In genomic region chr5:36766958-36767703, GRCm38 (mm10) we compare ENCODE assay signal across 9 mouse cellular contexts. TPM values are rescaled to one million over a fixed set of nuclear protein-coding genes. Genes with fewer than 3 reads are reported as not detected.
DNase-seq lines count a peak whose midpoint lies in the region; ATAC-seq and TF ChIP-seq lines count a peak whose summit lies in the region.
"Had no signal": no experiment of that assay in that cellular context is flagged by ENCODE, and none has a peak within 500 bp of the region (broad histone marks: within the 10 kb centered on the region; RNA-seq: fewer than 3 reads in every experiment).

No protein-coding gene starts in this region.

- H3K9ac ChIP-seq in hindbrain, embryonic 14.5 days = no peak overlapping the region
- no peak overlapping the region for H3K9ac ChIP-seq in neural tube, embryonic 15.5 days (replicated peaks)

- WGBS in hindbrain, embryonic 14.5 days = 19% methylated on average over 10 of the region's 10 CpGs
- WGBS in neural tube, embryonic 15.5 days = 28% methylated on average over 10 of the region's 10 CpGs
- WGBS in thymus, adult 2 months = 24% methylated on average over 10 of the region's 10 CpGs

- TF ChIP-seq CTCF in layer of hippocampus, adult 2 months (conservative IDR thresholded peaks at IDR 0.05) = no peak
- no peak for TF ChIP-seq CTCF in thymus, adult 2 months (IDR thresholded peaks at IDR 0.05; ENCODE audit: borderline replicate concordance, control insufficient read depth, extremely low read depth, insufficient read depth, low read length, poor library complexity)

- H3K4me1 ChIP-seq in hindbrain, embryonic 14.5 days (replicated peaks; ENCODE audit: control insufficient read depth, insufficient read depth, low read length) = peaks cover 14% of the 10 kb centered on the region
- H3K4me1 ChIP-seq in neural tube, embryonic 15.5 days = peaks cover 11% of the 10 kb centered on the region
- H3K4me1 ChIP-seq in thymus, adult 2 months (replicated peaks; ENCODE audit: control insufficient read depth, insufficient read depth, low read length) = no peaks in the 10 kb centered on the region

- no peak overlapping the region; the same call in 1 of the 2 replicates for H3K4me2 ChIP-seq in hindbrain, embryonic 14.5 days (replicated peaks)
- no peak overlapping the region for H3K4me2 ChIP-seq in neural tube, embryonic 15.5 days

- peak; percentile 76; the same call in 1 of the 2 replicates for ATAC-seq in hindbrain, embryonic 14.5 days (ENCODE audit: low FRiP score)
- ATAC-seq in neural tube, embryonic 15.5 days (ENCODE audit: low FRiP score) = peak; percentile 59; the same call in 1 of the 2 replicates

- TF ChIP-seq POLR2A in thymus, adult 2 months (IDR thresholded peaks at IDR 0.05; ENCODE audit: control insufficient read depth, extremely low read depth, insufficient read depth, low read length, poor library complexity) = no peak

- peak in 1 of 2 experiments; percentile 41 for DNase-seq in layer of hippocampus, adult 2 months (ENCODE audit: low spot score in 2 of 2)
- no peak for DNase-seq in layer of hippocampus, postnatal 10 days (ENCODE audit: low spot score in 2 of 2)
- DNase-seq in embryo, embryonic 10.5 days (ENCODE audit: low spot score) = peak; percentile 61
- DNase-seq in hindbrain, embryonic 14.5 days (ENCODE audit: low spot score) = peak; percentile 36
- DNase-seq in thymus, adult 2 months = no peak
- no peak for DNase-seq in adrenal gland, postnatal 10 days
- no peak for DNase-seq in adrenal gland, adult 8-10 months
- DNase-seq: spleen, adult 18-20 months had no signal

- H3K9me3 ChIP-seq in hindbrain, embryonic 14.5 days (ENCODE audit: control insufficient read depth, low read length) = no peaks in the 10 kb centered on the region
- H3K9me3 ChIP-seq in neural tube, embryonic 15.5 days (replicated peaks) = no peaks in the 10 kb centered on the region

- H3K27me3 ChIP-seq in hindbrain, embryonic 14.5 days (ENCODE audit: control insufficient read depth, insufficient read depth, low read length) = no peaks in the 10 kb centered on the region
- H3K27me3 ChIP-seq in neural tube, embryonic 15.5 days (replicated peaks) = no peaks in the 10 kb centered on the region
- H3K27me3 ChIP-seq in thymus, adult 2 months (ENCODE audit: control insufficient read depth, insufficient read depth, low read length) = no peaks in the 10 kb centered on the region

- H3K4me3 ChIP-seq in layer of hippocampus, adult 2 months = no peak overlapping the region
- no peak overlapping the region for H3K4me3 ChIP-seq in hindbrain, embryonic 14.5 days (replicated peaks; ENCODE audit: low read length)
- H3K4me3 ChIP-seq in neural tube, embryonic 15.5 days (replicated peaks) = no peak overlapping the region
- H3K4me3 ChIP-seq in thymus, adult 2 months (ENCODE audit: control insufficient read depth, insufficient read depth, low read length) = no peak overlapping the region

- H3K36me3 ChIP-seq in hindbrain, embryonic 14.5 days (replicated peaks; ENCODE audit: control insufficient read depth, insufficient read depth) = no peaks in the 10 kb centered on the region
- no peaks in the 10 kb centered on the region for H3K36me3 ChIP-seq in neural tube, embryonic 15.5 days
- H3K36me3 ChIP-seq in thymus, adult 2 months (ENCODE audit: control insufficient read depth, insufficient read depth, low read length) = no peaks in the 10 kb centered on the region

- peak overlapping the region; percentile 90 for H3K27ac ChIP-seq in layer of hippocampus, adult 2 months
- H3K27ac ChIP-seq in hindbrain, embryonic 14.5 days = peak overlapping the region; percentile 55
- H3K27ac ChIP-seq in neural tube, embryonic 15.5 days (replicated peaks) = no peak overlapping the region
- no peak overlapping the region for H3K27ac ChIP-seq in thymus, adult 2 months (ENCODE audit: control insufficient read depth, insufficient read depth, low read length)

RNA-seq across cellular contexts. Expression of gene Bloc1s4, which starts 18.7 kb away (rescaled TPM):
- total RNA-seq in layer of hippocampus, adult 2 months (2021) = 10 to 100 TPM; 22.4 to 26.0 TPM
- 10 to 100 TPM; 18.0 to 19.8 TPM for total RNA-seq in layer of hippocampus, postnatal 10 days (2021)
- 26.0 and 26.1 TPM in 2 replicates for polyA plus RNA-seq in hindbrain, embryonic 14.5 days (2014; fragmentation: Nextera tagmentation; extraction: Ambion mirVana)
- 26.3 and 30.0 TPM in 2 replicates for polyA plus RNA-seq in neural tube, embryonic 15.5 days (2015; fragmentation: Nextera tagmentation; extraction: Ambion mirVana)
- polyA plus RNA-seq in thymus, adult 2 months (2012; rRNA removed) = 30.9 and 37.8 TPM in 2 replicates
- 10 to 100 TPM; 22.6 to 27.2 TPM for total RNA-seq in adrenal gland, postnatal 10 days (2021)
- 10 to 100 TPM; 21.6 to 34.1 (median 27.6) TPM for total RNA-seq in adrenal gland, adult 8-10 months (2022)

RNA-seq across cellular contexts. Expression of gene Mrfap1, which starts 29.4 kb away (rescaled TPM):
- total RNA-seq in layer of hippocampus, adult 2 months (2021) = 100 to 1,000 TPM; 577 to 598 TPM
- 100 to 1,000 TPM; 520 to 537 TPM for total RNA-seq in layer of hippocampus, postnatal 10 days (2021)
- polyA plus RNA-seq in hindbrain, embryonic 14.5 days (2014; fragmentation: Nextera tagmentation; extraction: Ambion mirVana) = 360 and 387 TPM in 2 replicates
- polyA plus RNA-seq in neural tube, embryonic 15.5 days (2015; fragmentation: Nextera tagmentation; extraction: Ambion mirVana) = 315 and 350 TPM in 2 replicates
- polyA plus RNA-seq in thymus, adult 2 months (2012; rRNA removed) = 92.4 and 119 TPM in 2 replicates
- total RNA-seq in adrenal gland, postnatal 10 days (2021) = 100 to 1,000 TPM; 429 to 477 TPM
- 100 to 1,000 TPM; 571 to 829 (median 654) TPM for total RNA-seq in adrenal gland, adult 8-10 months (2022)

Comparison
In these comparisons a context has a peak if more than half of its experiments do, and no peak if none do; other contexts are left out.
1. DNase-seq: peak in embryo, embryonic 10.5 days (single experiment) and hindbrain, embryonic 14.5 days (single experiment); none in layer of hippocampus, postnatal 10 days (0 of 2), thymus, adult 2 months (single experiment), adrenal gland, postnatal 10 days (single experiment) and adrenal gland, adult 8-10 months (single experiment).
2. H3K27ac ChIP-seq: peak in layer of hippocampus, adult 2 months (single experiment) and hindbrain, embryonic 14.5 days (single experiment); none in neural tube, embryonic 15.5 days (single experiment) and thymus, adult 2 months (single experiment).